In genomic region chr13:46091109-46091508, GRCm38 (mm10) we compare ENCODE assay signal across 13 mouse cellular contexts.
"Had no signal": no experiment of that assay in that cellular context is flagged by ENCODE, and none has a peak within 500 bp of the region (broad histone marks: within the 10 kb centered on the region; RNA-seq: fewer than 3 reads in every experiment).

No protein-coding gene starts in this region.

- H3K36me3 ChIP-seq: kidney, embryonic 15.5 days; limb, embryonic 15.5 days; liver, embryonic 13.5 days; lung, embryonic 15.5 days; midbrain, embryonic 15.5 days had no signal

- H3K4me3 ChIP-seq: kidney, embryonic 15.5 days; limb, embryonic 15.5 days; liver, embryonic 13.5 days; lung, embryonic 15.5 days; midbrain, embryonic 15.5 days had no signal

- DNase-seq: kidney, adult 2 months; kidney, postnatal 14 days; left cerebral cortex, postnatal 4 days; liver, embryonic 13.5 days; liver, postnatal 0 days; right cerebral cortex, postnatal 14 days; thymus, adult 18-20 months; thymus, postnatal 14 days had no signal

- H3K9me3 ChIP-seq: limb, embryonic 15.5 days; liver, embryonic 13.5 days; lung, embryonic 15.5 days; midbrain, embryonic 15.5 days had no signal

- ATAC-seq: intestine, embryonic 16.5 days; liver, postnatal 0 days; midbrain, embryonic 15.5 days had no signal

- H3K4me1 ChIP-seq: kidney, embryonic 15.5 days; limb, embryonic 15.5 days; liver, embryonic 13.5 days; lung, embryonic 15.5 days; midbrain, embryonic 15.5 days had no signal

- H3K27me3 ChIP-seq: kidney, embryonic 15.5 days; limb, embryonic 15.5 days; liver, embryonic 13.5 days; lung, embryonic 15.5 days; midbrain, embryonic 15.5 days had no signal
